Mouse (Mus musculus): ENCODE measurements at regions not wholly inside any gene's neighbourhood (a gene's known extent, or its start where the extent isn't known, plus 50 kb on each side); places are given as distances from the start of the nearest gene placed in this dataset.

- WGBS = 34% methylated on average over 7 of the region's 7 CpGs
- TF ChIP-seq POLR2A (IDR thresholded peaks at IDR 0.05; ENCODE audit: insufficient read depth, low read depth, low read length) (no peak), CTCF (IDR thresholded peaks at IDR 0.05; ENCODE audit: insufficient read depth, low read depth, low read length) (no peak)
- Histone ChIP-seq H3K4me1 (ENCODE audit: control insufficient read depth, insufficient read depth, low read length) (no peaks in the 10 kb centered on the region), H3K4me3 (ENCODE audit: insufficient read depth, low read depth, low read length) (no peak overlapping the region), H3K27ac (ENCODE audit: insufficient read depth, low read depth, low read length) (no peak overlapping the region)
Measured at GRCm38 (mm10) chr7:117939618-117940017, 176.4 kb downstream of the Rps15a start.

DNA sequence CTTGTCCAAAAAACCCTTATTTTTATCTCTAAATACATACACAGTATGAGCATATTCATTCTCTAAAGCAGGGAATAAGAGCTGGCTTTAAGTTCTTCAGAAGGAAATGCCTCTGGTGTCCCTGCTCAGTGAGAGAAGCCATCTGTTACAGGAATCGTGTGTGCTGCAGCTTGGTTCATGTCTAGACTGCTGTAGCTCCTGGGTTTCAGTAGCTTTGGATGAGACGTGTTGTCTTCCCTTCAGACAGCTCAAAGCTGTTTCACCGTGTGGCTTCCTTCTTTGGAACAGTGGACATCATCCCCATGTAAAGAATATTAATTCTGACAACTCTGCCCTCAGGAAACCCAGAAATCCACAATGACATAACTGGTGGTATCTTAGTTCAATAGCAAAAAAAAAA is 181.1 kb downstream of the Rps15a start:
- peaks cover 4% of the 10 kb centered on the region; the same call in 1 of the 2 replicates for H3K4me1 ChIP-seq (ENCODE audit: control insufficient read depth, insufficient read depth, low read length)
- TF ChIP-seq CTCF (IDR thresholded peaks at IDR 0.05; ENCODE audit: insufficient read depth, low read depth, low read length) (no peak), POLR2A (IDR thresholded peaks at IDR 0.05; ENCODE audit: insufficient read depth, low read depth, low read length) (no peak)
- H3K27ac ChIP-seq (ENCODE audit: insufficient read depth, low read depth, low read length) = no peak overlapping the region
- H3K4me3 ChIP-seq (ENCODE audit: insufficient read depth, low read depth, low read length) = no peak overlapping the region
- 88% methylated on average over 3 of the region's 3 CpGs for WGBS

DNA sequence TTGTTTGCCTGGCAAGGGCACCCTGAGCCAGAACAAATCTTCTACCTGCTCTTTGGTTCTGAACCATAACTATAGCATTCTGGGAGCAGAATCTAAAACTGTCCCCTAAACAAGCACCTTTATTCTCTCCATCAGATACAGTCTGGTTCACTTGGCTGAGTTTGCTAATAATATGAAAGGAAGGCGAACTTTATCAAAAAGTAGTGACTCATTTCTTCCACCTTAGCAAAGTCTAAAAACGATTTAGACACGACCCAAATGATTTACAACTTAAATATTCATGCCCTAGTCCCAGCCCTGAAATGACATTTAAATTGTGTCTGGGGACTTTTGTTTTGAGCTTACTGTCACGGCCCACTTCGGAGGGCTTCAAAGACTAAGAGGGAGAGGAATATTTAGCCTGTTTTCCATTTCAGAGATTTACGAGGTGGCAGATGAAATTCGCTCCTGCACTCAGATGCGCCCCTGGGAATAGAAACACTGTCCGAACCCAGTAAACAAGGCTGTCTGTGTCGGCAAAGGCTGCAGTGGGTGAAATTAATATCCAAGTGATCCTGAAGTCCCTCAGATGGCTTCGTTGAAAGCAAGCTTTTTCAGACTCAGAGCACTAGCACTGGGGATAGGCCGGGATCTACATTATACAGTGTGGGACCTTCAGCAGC is 184.6 kb downstream of the Rps15a start:
- no peak for TF ChIP-seq CTCF (IDR thresholded peaks at IDR 0.05; ENCODE audit: insufficient read depth, low read depth, low read length)
- TF ChIP-seq POLR2A (IDR thresholded peaks at IDR 0.05; ENCODE audit: insufficient read depth, low read depth, low read length) = no peak
- no peak overlapping the region for H3K4me3 ChIP-seq (ENCODE audit: insufficient read depth, low read depth, low read length)
- no peak overlapping the region for H3K27ac ChIP-seq (ENCODE audit: insufficient read depth, low read depth, low read length)
- peaks cover 4% of the 10 kb centered on the region; the same call in 1 of the 2 replicates for H3K4me1 ChIP-seq (ENCODE audit: control insufficient read depth, insufficient read depth, low read length)
- 52% methylated on average over 12 of the region's 12 CpGs for WGBS

GRCm38 (mm10) chr7:117930392-117930791 is 185.6 kb downstream of the Rps15a start:
- Histone ChIP-seq H3K4me1 (ENCODE audit: control insufficient read depth, insufficient read depth, low read length) (peaks cover 4% of the 10 kb centered on the region; the same call in 1 of the 2 replicates), H3K4me3 (ENCODE audit: insufficient read depth, low read depth, low read length) (no peak overlapping the region), H3K27ac (ENCODE audit: insufficient read depth, low read depth, low read length) (no peak overlapping the region)
- TF ChIP-seq POLR2A (IDR thresholded peaks at IDR 0.05; ENCODE audit: insufficient read depth, low read depth, low read length) (no peak), CTCF (IDR thresholded peaks at IDR 0.05; ENCODE audit: insufficient read depth, low read depth, low read length) (no peak)
- WGBS = 16% methylated on average over 9 of the region's 9 CpGs

- H3K4me1 ChIP-seq (ENCODE audit: control insufficient read depth, insufficient read depth, low read length) = peaks cover 10% of the 10 kb centered on the region
- WGBS = 64% methylated on average over 1 of the region's 1 CpGs
- TF ChIP-seq CTCF (IDR thresholded peaks at IDR 0.05; ENCODE audit: insufficient read depth, low read depth, low read length) (no peak), POLR2A (IDR thresholded peaks at IDR 0.05; ENCODE audit: insufficient read depth, low read depth, low read length) (no peak)
- H3K4me3 ChIP-seq (ENCODE audit: insufficient read depth, low read depth, low read length) = no peak overlapping the region
- H3K27ac ChIP-seq (ENCODE audit: insufficient read depth, low read depth, low read length) = no peak overlapping the region
Measured at GRCm38 (mm10) chr7:117926396-117926795, 189.6 kb downstream of the Rps15a start.

- no peak overlapping the region for H3K4me3 ChIP-seq (ENCODE audit: insufficient read depth, low read depth, low read length)
- peaks cover 9% of the 10 kb centered on the region for H3K4me1 ChIP-seq (ENCODE audit: control insufficient read depth, insufficient read depth, low read length)
- TF ChIP-seq CTCF (IDR thresholded peaks at IDR 0.05; ENCODE audit: insufficient read depth, low read depth, low read length) (no peak), POLR2A (IDR thresholded peaks at IDR 0.05; ENCODE audit: insufficient read depth, low read depth, low read length) (no peak)
- H3K27ac ChIP-seq (ENCODE audit: insufficient read depth, low read depth, low read length) = no peak overlapping the region
Measured at GRCm38 (mm10) chr7:117922270-117922669, 193.7 kb downstream of the Rps15a start.

GRCm38 (mm10) chr7:117918206-117918995 is 197.6 kb downstream of the Rps15a start:
- TF ChIP-seq POLR2A (IDR thresholded peaks at IDR 0.05; ENCODE audit: insufficient read depth, low read depth, low read length) = no peak
- TF ChIP-seq CTCF (IDR thresholded peaks at IDR 0.05; ENCODE audit: insufficient read depth, low read depth, low read length) = no peak
- H3K4me3 ChIP-seq (ENCODE audit: insufficient read depth, low read depth, low read length) = no peak overlapping the region
- H3K4me1 ChIP-seq (ENCODE audit: control insufficient read depth, insufficient read depth, low read length) = peaks cover 13% of the 10 kb centered on the region
- no peak overlapping the region for H3K27ac ChIP-seq (ENCODE audit: insufficient read depth, low read depth, low read length)
- WGBS = 75% methylated on average over 10 of the region's 10 CpGs

DNA sequence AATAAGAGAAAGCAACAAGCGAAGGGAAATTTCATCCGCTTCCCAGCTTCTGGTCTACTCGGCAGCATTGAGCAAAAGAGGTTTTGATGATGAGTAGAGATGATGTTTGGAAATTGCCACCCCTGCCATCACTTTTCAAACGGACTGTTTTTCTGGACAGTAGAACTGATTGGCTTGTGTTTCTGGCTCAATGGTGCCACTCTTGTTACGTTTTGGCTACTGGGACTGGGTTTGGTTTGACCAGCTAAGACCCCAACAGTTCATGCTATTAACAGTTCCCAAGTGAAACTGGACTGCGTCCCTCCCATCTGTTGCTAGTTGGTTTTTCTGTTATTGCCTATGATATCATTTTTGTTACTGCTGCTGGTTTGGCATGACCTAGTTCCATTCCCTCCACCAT is 199.1 kb downstream of the Rps15a start:
- WGBS = 47% methylated on average over 6 of the region's 6 CpGs
- H3K27ac ChIP-seq (ENCODE audit: insufficient read depth, low read depth, low read length) = no peak overlapping the region
- 0 out of 2 replicates have a peak, but pooled peaks cover 7% of the 10 kb centered on the region for H3K4me1 ChIP-seq (ENCODE audit: control insufficient read depth, insufficient read depth, low read length)
- TF ChIP-seq POLR2A (IDR thresholded peaks at IDR 0.05; ENCODE audit: insufficient read depth, low read depth, low read length) = no peak
- TF ChIP-seq CTCF (IDR thresholded peaks at IDR 0.05; ENCODE audit: insufficient read depth, low read depth, low read length) = no peak
- no peak overlapping the region for H3K4me3 ChIP-seq (ENCODE audit: insufficient read depth, low read depth, low read length)

DNA sequence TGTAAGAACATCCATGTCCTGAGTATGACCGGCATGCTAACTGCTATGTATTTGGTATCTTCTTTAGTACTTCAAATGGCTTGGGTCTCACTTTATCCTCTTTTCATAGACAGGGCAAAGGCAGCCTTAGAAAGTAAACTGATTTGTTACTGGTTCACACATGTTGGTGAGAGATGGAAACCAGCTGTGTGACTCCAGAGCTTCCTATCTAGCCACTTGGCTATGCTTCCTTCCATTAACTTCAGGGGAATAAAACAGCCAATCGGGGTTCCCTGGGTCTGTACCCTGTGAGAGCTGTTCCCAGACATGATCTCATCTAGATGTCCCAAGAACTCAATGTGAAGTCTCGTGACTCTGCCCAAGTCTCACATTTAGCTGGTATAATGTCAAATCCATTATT is 203.5 kb downstream of the Rps15a start:
- H3K27ac ChIP-seq (ENCODE audit: insufficient read depth, low read depth, low read length) = no peak overlapping the region
- 78% methylated on average over 3 of the region's 3 CpGs for WGBS
- 0 out of 2 replicates have a peak, but pooled peaks cover 6% of the 10 kb centered on the region for H3K4me1 ChIP-seq (ENCODE audit: control insufficient read depth, insufficient read depth, low read length)
- H3K4me3 ChIP-seq (ENCODE audit: insufficient read depth, low read depth, low read length) = no peak overlapping the region
- TF ChIP-seq CTCF (IDR thresholded peaks at IDR 0.05; ENCODE audit: insufficient read depth, low read depth, low read length) (no peak), POLR2A (IDR thresholded peaks at IDR 0.05; ENCODE audit: insufficient read depth, low read depth, low read length) (no peak)

Measured in olfactory bulb, adult 2 months (tissue).